Mouse (Mus musculus) liver, adult 10 weeks (tissue): ENCODE measurements around the gene Ly6g6e. TPM values are rescaled to one million over a fixed set of nuclear protein-coding genes. Genes with fewer than 3 reads are reported as not detected.

Experiments used
- polyA plus RNA-seq: library from polyadenylated mRNA; stranded (reverse); fragments of 350-450 nt; fragmentation: Illumina TruSeq; extraction: RNeasy Lipid Tissue Mini Kit (QIAGEN cat#74804); gene quantifications from one replicate; pipeline ENCODE4 v1.2.3, GENCODE M21; 2014; ENCODE audit warnings: low read depth, low replicate concordance

The Ly6g6e gene
- polyA plus RNA-seq, 1 experiment from 2014 or later: not detected

Other genes starting within 250 kb of the Ly6g6e start
- gene Stk19, start 240.0 kb upstream of the Ly6g6e start, polyA plus RNA-seq: 3.5 TPM
- 3.6 TPM for gene Dxo, start 239.9 kb upstream of the Ly6g6e start, polyA plus RNA-seq
- 3.2 TPM for gene Skiv2l, start 226.7 kb upstream of the Ly6g6e start, polyA plus RNA-seq
- gene Nelfe, start 226.5 kb upstream of the Ly6g6e start, polyA plus RNA-seq: 1.5 TPM
- 281 TPM for gene Cfb, start 214.4 kb upstream of the Ly6g6e start, polyA plus RNA-seq
- 0.69 TPM for gene Zbtb12, start 197.4 kb upstream of the Ly6g6e start, polyA plus RNA-seq
- 33.6 TPM for gene Gm20547, start 194.9 kb upstream of the Ly6g6e start, polyA plus RNA-seq
- gene C2, start 178.6 kb upstream of the Ly6g6e start, polyA plus RNA-seq: 24.6 TPM
- gene Ehmt2, start 178.4 kb upstream of the Ly6g6e start, polyA plus RNA-seq: 7.4 TPM
- not detected for gene Slc44a4, start 162.4 kb upstream of the Ly6g6e start, polyA plus RNA-seq
- 3.7 TPM for gene Neu1, start 145.6 kb upstream of the Ly6g6e start, polyA plus RNA-seq
- 1.3 TPM for gene Hspa1b, start 117.7 kb upstream of the Ly6g6e start, polyA plus RNA-seq
- gene Gm20481, start 107.0 kb upstream of the Ly6g6e start, polyA plus RNA-seq: not detected
- not detected for gene Hspa1a, start 104.7 kb upstream of the Ly6g6e start, polyA plus RNA-seq
- not detected for gene Hspa1l, start 104.2 kb upstream of the Ly6g6e start, polyA plus RNA-seq
- 12.7 TPM for gene Lsm2, start 95.0 kb upstream of the Ly6g6e start, polyA plus RNA-seq
- 1.2 TPM for gene Vars, start 75.9 kb upstream of the Ly6g6e start, polyA plus RNA-seq
- not detected for gene Vwa7, start 60.3 kb upstream of the Ly6g6e start, polyA plus RNA-seq
- not detected for gene Sapcd1, start 48.9 kb upstream of the Ly6g6e start, polyA plus RNA-seq
- gene Msh5, start 30.2 kb upstream of the Ly6g6e start, polyA plus RNA-seq: 1.1 TPM
- gene Clic1, start 26.9 kb upstream of the Ly6g6e start, polyA plus RNA-seq: 5.7 TPM
- gene Ddah2, start 17.9 kb upstream of the Ly6g6e start, polyA plus RNA-seq: not detected
- not detected for gene Ly6g6c, start 11.5 kb upstream of the Ly6g6e start, polyA plus RNA-seq
- not detected for gene Mpig6b, start 10.7 kb upstream of the Ly6g6e start, polyA plus RNA-seq
- not detected for gene Ly6g6d, start 1.2 kb downstream of the Ly6g6e start, polyA plus RNA-seq
- gene Ly6g6f, start 8.7 kb downstream of the Ly6g6e start, polyA plus RNA-seq: not detected
- 4.4 TPM for gene Abhd16a, start 12.4 kb downstream of the Ly6g6e start, polyA plus RNA-seq
- gene Ly6g5c, start 31.4 kb downstream of the Ly6g6e start, polyA plus RNA-seq: not detected
- gene Ly6g5b, start 38.5 kb downstream of the Ly6g6e start, polyA plus RNA-seq: not detected
- gene Gpank1, start 44.6 kb downstream of the Ly6g6e start, polyA plus RNA-seq: 1.4 TPM
- gene Csnk2b, start 45.2 kb downstream of the Ly6g6e start, polyA plus RNA-seq: 97.4 TPM
- 1.3 TPM for gene D17H6S53E, start 49.5 kb downstream of the Ly6g6e start, polyA plus RNA-seq
- 85.5 TPM for gene Apom, start 55.1 kb downstream of the Ly6g6e start, polyA plus RNA-seq
- 5.2 TPM for gene Bag6, start 58.3 kb downstream of the Ly6g6e start, polyA plus RNA-seq
- 3.7 TPM for gene Prrc2a, start 88.0 kb downstream of the Ly6g6e start, polyA plus RNA-seq
- 7.5 TPM for gene Aif1, start 99.2 kb downstream of the Ly6g6e start, polyA plus RNA-seq
- not detected for gene Lst1, start 111.5 kb downstream of the Ly6g6e start, polyA plus RNA-seq
- gene Ltb, start 117.5 kb downstream of the Ly6g6e start, polyA plus RNA-seq: not detected
- 0.26 TPM for gene Tnf, start 125.1 kb downstream of the Ly6g6e start, polyA plus RNA-seq
- not detected for gene Lta, start 128.4 kb downstream of the Ly6g6e start, polyA plus RNA-seq
- not detected for gene Gm16181, start 143.9 kb downstream of the Ly6g6e start, polyA plus RNA-seq
- 2.6 TPM for gene Atp6v1g2, start 156.8 kb downstream of the Ly6g6e start, polyA plus RNA-seq
- gene Nfkbil1, start 158.9 kb downstream of the Ly6g6e start, polyA plus RNA-seq: 0.87 TPM
- gene Ddx39b, start 164.8 kb downstream of the Ly6g6e start, polyA plus RNA-seq: 7.4 TPM
- gene H2-D1, start 185.8 kb downstream of the Ly6g6e start, polyA plus RNA-seq: 78.7 TPM
- gene H2-Q1, start 243.5 kb downstream of the Ly6g6e start, polyA plus RNA-seq: 18.4 TPM